9 mouse cellular contexts compared by ENCODE assay signal in genomic region chr11:109361241-109361630, GRCm38 (mm10). TPM values are rescaled to one million over a fixed set of nuclear protein-coding genes. Genes with fewer than 3 reads are reported as not detected.
DNase-seq lines count a peak whose midpoint lies in the region; ATAC-seq and TF ChIP-seq lines count a peak whose summit lies in the region.
"Had no signal": no experiment of that assay in that cellular context is flagged by ENCODE, and none has a peak within 500 bp of the region (broad histone marks: within the 10 kb centered on the region; RNA-seq: fewer than 3 reads in every experiment).

No protein-coding gene starts in this region.

- H3K27ac ChIP-seq in forebrain, postnatal 0 days (ENCODE audit: low read depth, low read length), result 0 out of 2 replicates have a peak overlapping the region, but pooled peaks have one; percentile 35
- H3K27ac ChIP-seq in forebrain, embryonic 15.5 days (replicated peaks), result no peak overlapping the region
- no peak overlapping the region for H3K27ac ChIP-seq in intestine, embryonic 14.5 days (ENCODE audit: low read depth)
- peak overlapping the region; percentile 69; the same call in 1 of the 2 replicates for H3K27ac ChIP-seq in stomach, embryonic 14.5 days (ENCODE audit: low read length)

- DNase-seq in forebrain, postnatal 0 days, result no peak
- no peak for DNase-seq in intestine, embryonic 14.5 days (ENCODE audit: low spot score)
- no peak for DNase-seq in c-Kit-positive CD71-positive TER-119-positive erythroid progenitor cells, embryonic 14.5 days (ENCODE audit: low spot score)
- no peak for DNase-seq in layer of hippocampus, postnatal 25 days (ENCODE audit: extremely low spot score in 1 of 2, low spot score in 1 of 2)
- DNase-seq: thymus, adult 18-20 months had no signal

- H3K27me3 ChIP-seq in forebrain, postnatal 0 days (ENCODE audit: insufficient read depth, low read length), result no peaks in the 10 kb centered on the region
- no peaks in the 10 kb centered on the region for H3K27me3 ChIP-seq in forebrain, embryonic 15.5 days
- no peaks in the 10 kb centered on the region for H3K27me3 ChIP-seq in megakaryocyte, embryonic 14.5 days (replicated peaks)
- H3K27me3 ChIP-seq in intestine, embryonic 14.5 days (replicated peaks; ENCODE audit: control insufficient read depth, insufficient read depth, low read length), result no peaks in the 10 kb centered on the region
- H3K27me3 ChIP-seq in stomach, embryonic 14.5 days (ENCODE audit: control insufficient read depth, insufficient read depth, low read length), result no peaks in the 10 kb centered on the region

- ATAC-seq in forebrain, postnatal 0 days, result no peak
- no peak for ATAC-seq in forebrain, embryonic 15.5 days (replicated peaks)
- ATAC-seq in megakaryocyte, adult 5-6 weeks (ENCODE audit: poor library complexity, severe bottlenecking), result no peak
- ATAC-seq in intestine, embryonic 14.5 days (replicated peaks; ENCODE audit: low FRiP score, low TSS enrichment, low read depth), result no peak
- ATAC-seq in stomach, embryonic 14.5 days (ENCODE audit: insufficient number of reproducible peaks, insufficient read depth, low FRiP score, low read depth), result no peak

- no peak overlapping the region for H3K4me3 ChIP-seq in forebrain, postnatal 0 days (ENCODE audit: low read depth, low read length)
- no peak overlapping the region for H3K4me3 ChIP-seq in forebrain, embryonic 15.5 days
- peak overlapping the region; percentile 97 for H3K4me3 ChIP-seq in megakaryocyte, embryonic 14.5 days (replicated peaks)
- no peak overlapping the region for H3K4me3 ChIP-seq in intestine, embryonic 14.5 days (ENCODE audit: low read depth, low read length)
- H3K4me3 ChIP-seq in stomach, embryonic 14.5 days (ENCODE audit: low read depth, low read length), result no peak overlapping the region

- WGBS in forebrain, postnatal 0 days, result 80% methylated on average over 7 of the region's 7 CpGs
- WGBS in forebrain, embryonic 15.5 days, result 72% methylated on average over 7 of the region's 7 CpGs
- 68% methylated on average over 7 of the region's 7 CpGs for WGBS in intestine, embryonic 14.5 days
- WGBS in stomach, embryonic 14.5 days, result 71% methylated on average over 7 of the region's 7 CpGs

- H3K4me1 ChIP-seq in forebrain, postnatal 0 days (ENCODE audit: insufficient read depth), result peaks cover 21% of the 10 kb centered on the region; the same call in 1 of the 2 replicates
- H3K4me1 ChIP-seq in forebrain, embryonic 15.5 days, result peaks cover 67% of the 10 kb centered on the region
- peaks cover 79% of the 10 kb centered on the region for H3K4me1 ChIP-seq in megakaryocyte, embryonic 14.5 days
- H3K4me1 ChIP-seq in intestine, embryonic 14.5 days (replicated peaks; ENCODE audit: control insufficient read depth, insufficient read depth, low read length), result peaks cover 36% of the 10 kb centered on the region
- peaks cover 46% of the 10 kb centered on the region for H3K4me1 ChIP-seq in stomach, embryonic 14.5 days (ENCODE audit: control insufficient read depth, insufficient read depth, low read length)

- H3K9ac ChIP-seq in forebrain, postnatal 0 days, result no peak overlapping the region
- no peak overlapping the region for H3K9ac ChIP-seq in forebrain, embryonic 15.5 days (replicated peaks)
- no peak overlapping the region for H3K9ac ChIP-seq in intestine, embryonic 14.5 days (ENCODE audit: low read length)
- H3K9ac ChIP-seq in stomach, embryonic 14.5 days (replicated peaks; ENCODE audit: low read depth, low read length), result no peak overlapping the region

- TF ChIP-seq CTCF in forebrain, postnatal 0 days (IDR thresholded peaks at IDR 0.05; ENCODE audit: low read depth), result no peak

- H3K4me2 ChIP-seq in forebrain, postnatal 0 days (ENCODE audit: low read depth), result peak overlapping the region; percentile 73; the same call in 1 of the 2 replicates
- H3K4me2 ChIP-seq in forebrain, embryonic 15.5 days (replicated peaks), result no peak overlapping the region
- H3K4me2 ChIP-seq in intestine, embryonic 14.5 days (ENCODE audit: low read length), result peak overlapping the region; percentile 54; the same call in 1 of the 2 replicates
- peak overlapping the region; percentile 74; the same call in 1 of the 2 replicates for H3K4me2 ChIP-seq in stomach, embryonic 14.5 days (replicated peaks; ENCODE audit: low read depth, low read length)

- no peaks in the 10 kb centered on the region for H3K9me3 ChIP-seq in forebrain, postnatal 0 days (ENCODE audit: low read length)
- H3K9me3 ChIP-seq in forebrain, embryonic 15.5 days, result no peaks in the 10 kb centered on the region
- H3K9me3 ChIP-seq in megakaryocyte, embryonic 14.5 days, result no peaks in the 10 kb centered on the region
- H3K9me3 ChIP-seq in intestine, embryonic 14.5 days (ENCODE audit: control insufficient read depth, low read length), result no peaks in the 10 kb centered on the region
- no peaks in the 10 kb centered on the region for H3K9me3 ChIP-seq in stomach, embryonic 14.5 days (ENCODE audit: control insufficient read depth, low read depth, low read length)

- H3K36me3 ChIP-seq in forebrain, postnatal 0 days (ENCODE audit: insufficient read depth), result no peaks in the 10 kb centered on the region; the same call in 1 of the 2 replicates
- H3K36me3 ChIP-seq in forebrain, embryonic 15.5 days, result peaks cover 4% of the 10 kb centered on the region; the same call in 1 of the 2 replicates
- peaks cover 36% of the 10 kb centered on the region for H3K36me3 ChIP-seq in megakaryocyte, embryonic 14.5 days (replicated peaks; ENCODE audit: low read length)
- peaks cover 10% of the 10 kb centered on the region for H3K36me3 ChIP-seq in intestine, embryonic 14.5 days (ENCODE audit: control insufficient read depth, insufficient read depth, low read length)
- H3K36me3 ChIP-seq in stomach, embryonic 14.5 days (ENCODE audit: control insufficient read depth, insufficient read depth, low read length), result peaks cover 3% of the 10 kb centered on the region; the same call in 1 of the 2 replicates

RNA-seq across cellular contexts. Expression of gene Gna13, which starts 1.4 kb away (rescaled TPM):
- total RNA-seq in forebrain, postnatal 0 days (2014; rRNA removed), result 41.8 and 52.2 TPM in 2 replicates
- polyA plus RNA-seq in forebrain, postnatal 0 days (2015; fragmentation: Nextera tagmentation; extraction: Ambion mirVana), result 25.9 and 30.4 TPM in 2 replicates
- 17.4 and 18.5 TPM in 2 replicates for polyA plus RNA-seq in forebrain, embryonic 15.5 days (2015; fragmentation: Nextera tagmentation; extraction: Ambion mirVana)
- polyA plus RNA-seq in megakaryocyte, embryonic 14.5 days (2012; ENCODE audit: insufficient read depth, low replicate concordance), result 42.6 and 60.8 TPM in 2 replicates
- total RNA-seq in megakaryocyte, adult 5-6 weeks (2015), result 59.5 and 61.2 TPM in 2 replicates
- total RNA-seq in megakaryocyte, adult 5-6 weeks (2017), result 54.2 and 57.3 TPM in 2 replicates
- 36.9 and 38.0 TPM in 2 replicates for polyA plus RNA-seq in intestine, embryonic 14.5 days (2014; fragmentation: Nextera tagmentation; extraction: Ambion mirVana)
- 34.0 and 35.7 TPM in 2 replicates for polyA plus RNA-seq in stomach, embryonic 14.5 days (2014; fragmentation: Nextera tagmentation; extraction: Ambion mirVana)
- 10 to 100 TPM; 50.7 to 52.8 TPM for total RNA-seq in layer of hippocampus, postnatal 25 days (2021)

RNA-seq across cellular contexts. Expression of gene 9930022D16Rik, which starts 52.5 kb away (rescaled TPM):
- not detected in 2 replicates for total RNA-seq in forebrain, postnatal 0 days (2014; rRNA removed)
- polyA plus RNA-seq in forebrain, postnatal 0 days (2015; fragmentation: Nextera tagmentation; extraction: Ambion mirVana), result not detected in 2 replicates
- polyA plus RNA-seq in forebrain, embryonic 15.5 days (2015; fragmentation: Nextera tagmentation; extraction: Ambion mirVana), result not detected in 2 replicates
- not detected in 2 replicates for polyA plus RNA-seq in megakaryocyte, embryonic 14.5 days (2012; ENCODE audit: insufficient read depth, low replicate concordance)
- 0.07 TPM in 1 of 2 replicates, not detected in the other for total RNA-seq in megakaryocyte, adult 5-6 weeks (2015)
- total RNA-seq in megakaryocyte, adult 5-6 weeks (2017), result 0.08 TPM in 1 of 2 replicates, not detected in the other
- not detected in 2 replicates for polyA plus RNA-seq in intestine, embryonic 14.5 days (2014; fragmentation: Nextera tagmentation; extraction: Ambion mirVana)
- not detected in 2 replicates for polyA plus RNA-seq in stomach, embryonic 14.5 days (2014; fragmentation: Nextera tagmentation; extraction: Ambion mirVana)
- not detected for total RNA-seq in layer of hippocampus, postnatal 25 days (2021)

Comparison
In these comparisons a context has a peak if more than half of its experiments do, and no peak if none do; other contexts are left out.
1. H3K27ac ChIP-seq: peak in forebrain, postnatal 0 days (single experiment) and stomach, embryonic 14.5 days (single experiment); none in forebrain, embryonic 15.5 days (single experiment) and intestine, embryonic 14.5 days (single experiment).